Mouse (Mus musculus): ENCODE measurements around the gene Nme2.
A peak's percentile ranks its signal among the peaks of the same experiment; 100 is the strongest.
"Not testable (repeated sequence)": the region's sequence is repeated elsewhere in the genome, so short reads cannot be mapped to it uniquely, and the experiment has no call there.

Nme2 gene

DNA sequence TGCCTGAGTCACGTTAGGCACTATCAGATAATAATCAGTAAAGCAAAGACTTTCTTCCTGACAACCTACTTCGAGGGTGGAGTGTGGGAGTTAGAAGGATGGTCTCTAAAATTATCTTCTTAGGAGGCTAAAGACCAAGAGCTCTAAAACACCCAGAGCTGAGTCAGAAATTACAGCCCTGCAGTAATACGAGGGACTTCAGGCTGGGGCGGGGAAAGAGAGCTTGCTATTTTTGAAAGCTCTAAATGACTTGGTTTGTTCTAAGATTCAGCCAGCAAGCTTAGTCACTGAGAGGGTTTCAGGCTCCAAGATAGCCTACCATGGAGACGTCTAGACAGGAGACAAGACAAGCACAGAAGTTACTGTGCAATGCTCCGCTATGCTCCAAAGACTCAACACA is 9.3 kb upstream of the Nme2 start:
- DNase-seq, result no peak

DNA sequence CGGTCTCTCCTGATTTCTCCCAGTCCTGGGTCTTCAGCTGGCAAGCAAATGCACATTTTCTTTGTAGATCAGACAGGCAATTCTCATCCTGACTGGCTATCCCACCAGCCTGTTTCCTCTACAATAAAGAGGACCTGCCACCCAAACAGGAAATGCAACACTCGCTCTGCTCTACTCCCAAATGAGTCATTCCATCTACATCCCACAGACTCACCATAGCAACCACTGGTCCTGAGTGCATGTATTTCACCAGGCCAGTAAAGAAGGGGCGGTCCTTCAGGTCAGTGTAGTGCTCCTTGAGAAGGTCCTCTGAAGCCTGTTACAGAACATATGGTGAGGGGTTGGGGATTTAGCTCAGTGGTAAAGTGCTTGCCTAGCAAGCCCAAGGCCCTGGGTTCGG is 7.0 kb upstream of the Nme2 start:
- no peak for DNase-seq

DNA sequence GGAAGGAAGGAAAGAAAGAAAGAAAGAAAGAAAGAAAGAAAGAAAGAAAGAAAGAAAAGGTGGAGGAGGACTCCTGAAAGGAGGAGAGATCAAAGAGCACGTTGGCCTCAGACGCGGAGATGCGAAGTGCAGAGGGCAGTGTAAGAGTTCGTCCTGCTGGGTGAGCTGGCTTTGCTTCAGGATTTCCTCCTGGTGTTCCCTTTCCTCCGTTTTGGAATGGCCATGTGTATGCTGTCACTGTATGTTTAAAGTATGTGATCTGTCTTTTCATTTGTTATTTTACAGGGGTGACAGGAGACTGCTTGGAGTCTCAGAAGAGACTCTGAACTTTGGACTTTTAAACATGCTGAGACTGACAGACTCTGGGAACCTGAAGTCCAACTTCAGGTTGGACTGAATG is 5.4 kb upstream of the Nme2 start:
- DNase-seq, result no peak

DNA sequence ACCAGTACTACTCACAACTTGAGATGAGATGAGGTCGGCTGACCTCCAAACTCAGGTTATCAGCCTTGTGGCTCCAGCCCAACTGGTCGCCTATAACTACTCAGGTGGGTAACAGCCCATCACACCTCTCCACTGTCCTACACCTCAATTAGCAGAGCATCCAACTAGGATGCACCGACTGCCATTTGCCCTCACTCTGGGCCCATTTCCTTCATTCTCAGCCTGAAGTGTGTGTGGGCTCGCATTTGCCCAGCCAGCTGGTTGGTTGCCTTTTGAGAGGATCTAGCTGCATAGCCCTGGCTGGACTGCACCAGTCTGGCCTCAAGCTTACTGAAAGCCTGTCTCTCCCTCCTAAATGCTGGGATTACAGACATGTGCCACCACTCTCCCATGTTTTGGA is 1.7 kb upstream of the Nme2 start:
- no peak for DNase-seq

DNA sequence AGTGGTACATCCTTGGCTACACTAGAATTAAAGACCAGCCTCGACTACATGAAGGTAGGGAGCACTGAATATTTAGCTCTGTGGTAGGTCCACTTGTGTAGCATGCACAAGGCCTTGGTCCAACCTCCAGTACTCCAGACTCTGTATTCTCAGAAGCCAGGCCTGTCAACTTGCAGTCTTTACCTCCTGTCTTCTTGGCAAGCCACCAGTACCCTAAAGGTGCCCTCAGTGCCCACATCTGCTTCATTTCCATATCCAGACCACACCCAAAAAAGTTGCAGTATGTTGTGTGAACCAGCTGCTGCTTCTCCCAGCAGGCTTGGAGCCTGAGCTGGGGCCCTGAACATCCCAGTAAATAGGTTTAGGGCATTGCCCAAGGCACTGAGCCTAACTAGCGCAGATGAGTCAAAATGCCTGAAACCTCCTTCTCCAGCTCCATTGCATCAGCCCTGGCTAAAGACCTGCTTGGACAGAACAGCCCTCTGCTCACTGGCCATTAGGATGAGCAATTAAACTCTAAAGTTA is 1.0 kb upstream of the Nme2 start:
- DNase-seq, result no peak

DNA sequence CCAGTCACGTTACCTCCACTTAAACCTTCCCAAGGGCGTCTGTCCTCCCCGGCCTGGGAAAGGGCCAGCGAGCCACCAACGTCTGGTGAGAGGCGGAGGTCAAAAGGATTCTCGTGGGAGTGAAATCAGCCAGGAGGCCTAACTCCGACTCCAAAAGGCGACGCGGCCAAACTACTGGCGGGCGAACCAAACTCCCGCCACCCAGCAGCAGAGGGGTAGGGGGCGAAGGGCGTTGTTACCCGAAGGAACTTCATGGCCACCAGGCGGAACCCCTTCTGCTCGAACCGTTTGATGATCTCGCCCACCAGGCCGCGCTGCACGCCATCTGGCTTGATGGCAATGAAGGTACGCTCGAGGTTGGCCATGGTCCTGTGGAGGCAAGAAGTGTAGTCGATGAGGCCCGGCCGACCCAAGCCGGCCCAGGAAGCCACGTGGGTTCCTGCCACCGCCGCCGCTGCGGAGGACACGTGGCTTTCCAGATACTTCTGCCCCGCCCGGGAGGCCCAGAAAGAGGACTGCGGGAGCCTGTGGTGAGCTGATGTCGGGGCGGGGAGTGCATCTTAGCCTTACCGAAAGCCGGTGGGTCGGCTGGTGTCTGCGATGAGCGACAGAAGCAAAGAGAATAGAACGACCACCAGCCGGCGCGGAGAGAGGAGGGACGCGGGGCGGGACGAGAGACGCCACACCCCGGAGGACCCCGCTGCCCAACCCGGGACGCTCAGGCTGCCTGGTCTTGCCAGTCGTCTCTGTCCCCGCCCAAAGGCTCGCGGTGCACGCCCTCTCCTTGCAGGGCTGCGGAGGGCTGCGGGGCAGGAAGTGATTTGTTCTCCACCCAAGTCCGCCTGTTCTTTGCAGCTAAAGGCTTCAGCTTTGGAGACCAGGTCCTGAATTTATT is 556 bp downstream of the Nme2 start:
- peak; percentile 84 to 90 for DNase-seq

DNA sequence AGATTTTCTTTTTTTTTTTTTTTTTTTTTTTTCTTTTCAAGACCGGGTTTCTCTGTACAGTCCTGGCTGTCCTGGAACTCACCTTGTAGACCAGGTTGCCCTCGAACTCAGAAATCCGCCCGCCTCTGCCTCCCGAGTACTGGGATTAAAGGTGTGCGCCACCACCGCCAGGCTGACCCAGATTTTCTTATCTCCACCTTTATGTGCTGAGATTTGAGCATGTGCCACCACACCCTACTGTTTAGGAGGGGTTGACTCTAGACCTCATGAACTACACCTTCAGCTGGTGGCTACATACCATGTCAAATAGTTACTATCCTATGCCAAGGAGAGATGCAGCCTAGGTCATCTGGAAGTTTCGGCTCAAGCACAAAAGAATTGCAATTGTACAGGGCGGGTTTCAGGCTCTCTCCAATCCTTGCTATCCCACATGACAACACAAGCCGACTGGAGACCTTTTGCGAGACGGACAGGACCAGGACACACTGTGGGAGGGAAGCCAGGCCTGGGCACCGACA is 1.3 kb downstream of the Nme2 start:
- DNase-seq, result peak in 1 of 2 experiments; percentile 29

DNA sequence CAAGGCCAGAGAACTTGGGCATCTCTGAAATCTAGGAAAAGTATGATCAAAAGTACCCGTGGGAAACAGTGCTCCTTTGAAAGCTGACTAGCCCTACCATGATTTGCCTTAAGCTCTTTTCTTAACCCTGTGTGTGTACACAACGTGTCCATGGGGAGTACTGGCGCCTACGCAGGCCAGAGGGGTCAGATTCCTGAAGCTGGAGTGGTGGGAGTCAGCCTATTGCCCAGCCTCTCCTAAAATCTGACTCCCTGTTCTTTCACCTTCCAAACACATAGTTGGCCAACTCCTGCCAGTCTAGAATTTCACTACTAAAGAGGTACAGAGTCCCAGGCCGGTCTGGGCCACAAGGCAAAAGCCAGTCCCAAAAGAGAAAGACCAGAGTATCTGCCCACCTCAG is 3.7 kb downstream of the Nme2 start:
- no peak for DNase-seq

DNA sequence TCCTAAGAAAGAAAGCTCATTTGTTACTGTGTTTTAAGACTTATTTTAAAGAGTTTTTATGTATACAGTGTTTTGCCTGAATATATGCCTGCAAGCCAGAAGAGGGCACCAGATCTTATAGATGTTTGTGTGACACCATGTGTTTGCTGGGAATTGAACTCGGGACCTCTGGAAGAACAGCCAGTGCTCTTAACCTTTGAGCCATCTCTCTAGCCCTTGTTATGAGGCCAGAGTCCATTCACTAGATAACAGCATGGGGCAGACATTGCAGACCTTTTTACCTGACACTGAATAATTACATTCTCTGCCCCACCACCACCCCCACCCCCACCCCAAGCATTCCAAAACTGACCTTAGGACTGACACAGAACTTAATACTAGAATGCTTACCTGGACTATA is 6.0 kb downstream of the Nme2 start:
- DNase-seq, result no peak

DNA sequence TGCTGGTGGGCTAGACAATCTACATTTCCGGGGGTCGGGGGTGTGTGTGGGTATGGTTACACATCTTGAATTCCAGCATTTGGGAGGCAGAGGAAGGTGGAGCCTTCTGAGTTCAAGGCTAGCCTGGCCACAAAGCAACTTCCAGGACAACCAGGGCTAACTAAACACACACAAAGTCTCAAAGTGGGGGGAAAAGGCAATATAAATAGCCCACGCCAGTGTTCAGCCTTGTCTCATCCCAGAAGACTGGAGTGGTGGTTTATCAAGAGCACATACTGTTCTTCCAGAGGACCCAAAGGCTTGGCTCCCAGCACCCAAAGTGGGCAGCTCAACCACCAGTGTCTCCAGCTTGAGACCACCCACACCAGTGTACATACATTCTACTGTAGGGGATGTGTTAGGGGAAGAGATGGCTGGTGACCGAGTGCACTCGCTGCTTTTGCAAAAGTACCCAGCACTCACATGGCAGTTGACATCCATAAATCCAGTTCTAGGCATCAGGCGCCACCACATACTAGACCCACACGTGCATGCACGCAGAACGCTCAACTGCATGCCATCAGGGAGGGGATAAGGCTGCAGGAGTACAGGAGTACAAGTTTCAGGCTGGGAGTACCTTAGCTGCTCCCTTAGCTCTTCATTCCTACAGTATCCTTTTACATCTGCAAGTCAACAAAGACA is 7.0 kb downstream of the Nme2 start:
- no peak for DNase-seq

DNA sequence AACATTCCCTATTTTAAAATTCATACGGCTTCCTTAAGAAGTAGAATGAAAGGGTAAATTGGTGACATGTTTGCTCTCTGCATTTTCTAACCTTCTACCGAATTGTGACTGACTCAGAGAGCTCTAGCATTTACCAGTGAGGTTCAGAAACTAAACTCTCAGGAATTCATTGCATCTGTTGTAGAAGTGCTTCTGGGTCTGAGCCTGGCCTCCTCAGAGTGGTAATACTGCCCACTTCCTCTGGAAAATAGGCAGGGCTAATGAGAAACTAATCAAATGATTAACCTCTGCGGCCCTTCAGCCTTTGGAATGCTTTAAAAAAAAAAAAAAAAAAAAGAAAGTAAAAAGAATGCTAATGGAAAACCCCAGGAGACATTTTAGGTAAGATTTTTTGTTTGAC is 11.1 kb downstream of the Nme2 start:
- no peak for DNase-seq

DNA sequence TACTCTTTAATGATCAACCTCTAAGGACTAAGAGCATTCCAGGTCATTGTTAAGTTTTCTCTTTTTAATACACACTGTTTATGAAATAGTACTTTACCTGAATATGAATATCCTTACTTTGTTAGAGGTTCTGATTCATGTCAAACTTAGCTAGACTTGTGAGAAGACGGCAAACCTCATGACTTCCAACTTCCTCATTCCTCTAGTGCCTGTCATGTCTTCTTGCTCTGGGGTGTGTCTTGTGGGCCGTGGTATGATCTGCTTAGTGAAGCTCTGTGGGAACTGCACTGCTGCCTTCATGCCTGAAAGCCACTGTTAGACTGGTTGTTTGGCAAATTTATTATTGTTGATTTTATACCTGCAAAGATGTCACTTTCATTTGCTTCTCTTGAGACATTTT is 15.2 kb downstream of the Nme2 start:
- DNase-seq, result no peak

DNA sequence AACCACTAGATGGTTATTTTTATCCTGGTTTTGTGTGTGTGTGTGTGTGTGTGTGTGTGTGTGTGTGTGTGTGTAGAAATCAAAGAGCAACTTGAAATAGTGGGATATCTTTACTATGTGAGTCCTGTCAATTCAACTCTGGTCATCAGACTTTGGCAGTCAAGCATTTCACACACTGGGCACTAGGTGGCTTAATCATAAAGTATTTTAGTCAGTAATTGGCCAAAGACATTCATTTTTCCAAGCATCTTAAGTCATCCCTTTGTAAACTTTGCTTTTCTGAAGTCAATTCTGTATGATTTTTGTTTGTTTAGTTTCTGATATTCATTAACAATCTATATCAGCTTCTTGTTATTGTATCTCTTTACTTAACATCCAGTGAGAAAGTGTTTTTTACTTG is 27.0 kb downstream of the Nme2 start:
- DNase-seq, result no peak

DNA sequence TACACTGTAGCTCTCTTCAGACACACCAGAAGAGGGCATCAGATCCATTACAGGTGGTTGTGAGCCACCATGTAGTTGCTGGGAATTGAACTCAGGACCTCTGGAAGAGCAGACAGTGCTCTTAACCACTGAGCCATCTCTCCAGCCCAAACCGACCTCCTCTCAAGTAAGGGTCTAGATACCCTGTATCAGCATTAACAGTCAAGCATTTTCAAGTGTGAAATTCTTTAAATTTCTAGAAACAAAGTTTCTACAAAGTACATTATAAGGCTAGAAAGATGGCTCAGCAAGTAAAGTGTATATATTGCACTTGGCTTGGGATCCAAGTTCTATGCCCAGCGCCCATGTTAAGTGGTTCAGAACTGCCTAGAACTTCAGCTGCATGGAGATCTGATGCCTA is 41.0 kb downstream of the Nme2 start:
- DNase-seq, result not testable (repeated sequence)

DNA sequence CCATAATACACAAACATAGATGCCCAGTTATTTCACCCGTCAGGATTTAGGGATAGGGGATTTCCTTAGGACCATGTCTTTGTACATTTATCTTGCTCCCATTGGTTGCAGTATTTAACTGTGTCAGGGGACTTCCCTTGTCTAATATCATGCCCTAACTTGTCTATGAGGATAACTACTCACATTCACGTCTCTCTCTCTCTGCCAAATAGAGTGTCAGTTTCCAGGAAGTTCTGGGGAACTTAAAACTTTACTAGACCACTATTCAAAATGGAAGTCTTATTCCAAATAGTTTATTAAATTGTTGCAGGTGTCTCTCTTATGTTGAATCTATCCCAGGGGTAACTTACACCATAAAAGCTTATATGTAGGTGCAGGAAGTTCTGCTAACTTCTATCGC is 44.5 kb downstream of the Nme2 start:
- no peak for DNase-seq

DNA sequence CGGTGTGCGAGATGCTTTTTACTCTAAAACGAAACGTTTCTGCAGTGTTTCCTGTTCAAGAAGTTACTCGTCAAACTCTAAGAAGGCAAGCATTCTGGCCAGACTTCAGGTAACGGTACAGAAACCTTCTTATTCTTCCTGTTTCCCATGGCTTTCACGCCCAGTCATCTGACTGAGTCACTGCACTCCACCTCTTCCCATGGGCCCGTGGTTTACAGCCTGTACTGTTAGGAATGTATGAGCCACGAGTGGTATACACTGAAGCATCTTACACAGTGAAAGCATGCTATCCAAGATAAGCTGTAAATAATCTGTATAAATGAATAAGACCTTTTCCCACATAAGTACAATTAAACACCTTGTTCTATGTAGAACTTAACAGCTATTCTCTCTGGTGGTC is 47.2 kb downstream of the Nme2 start:
- DNase-seq, result no peak

DNA sequence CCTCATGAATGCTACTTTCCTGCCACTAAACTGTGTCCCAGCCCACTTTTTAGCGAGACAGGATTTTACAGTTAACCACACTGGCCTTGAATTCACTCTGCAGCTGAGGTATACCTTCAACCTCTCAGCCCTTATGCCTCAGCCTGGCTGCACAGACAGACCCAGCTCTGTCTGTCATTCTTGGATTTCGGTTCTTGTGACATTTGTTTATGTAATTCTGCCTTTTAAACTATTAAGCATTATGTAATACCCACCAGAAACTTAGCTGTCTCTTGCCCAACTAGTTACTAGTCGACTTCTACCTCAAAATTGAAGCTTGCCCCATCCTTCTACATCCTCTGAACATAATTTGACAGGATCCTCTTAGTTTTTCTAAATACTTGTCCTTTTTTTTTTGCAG is 48.2 kb downstream of the Nme2 start:
- DNase-seq, result no peak

DNA sequence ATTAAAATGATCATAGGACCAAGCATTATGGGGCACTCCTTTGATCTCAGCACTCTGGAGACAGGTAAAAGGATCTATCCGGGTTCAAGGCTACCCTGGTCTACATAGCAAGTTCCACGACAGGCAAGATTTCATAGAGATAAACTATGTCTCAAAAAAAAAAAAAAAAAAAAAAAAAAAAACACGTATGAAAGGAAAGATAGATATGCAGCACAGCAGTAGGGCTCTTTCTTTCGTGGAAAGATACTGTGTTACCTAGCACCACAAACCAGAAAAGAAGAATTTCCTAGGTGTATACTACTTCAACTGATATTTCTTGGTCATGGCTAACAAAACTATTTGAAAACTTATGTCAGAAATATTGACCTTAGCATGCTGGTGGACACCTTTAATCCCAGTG is 49.2 kb downstream of the Nme2 start:
- no peak for DNase-seq
